ENCODE assay signal across 8 mouse cellular contexts in the genomic region with DNA sequence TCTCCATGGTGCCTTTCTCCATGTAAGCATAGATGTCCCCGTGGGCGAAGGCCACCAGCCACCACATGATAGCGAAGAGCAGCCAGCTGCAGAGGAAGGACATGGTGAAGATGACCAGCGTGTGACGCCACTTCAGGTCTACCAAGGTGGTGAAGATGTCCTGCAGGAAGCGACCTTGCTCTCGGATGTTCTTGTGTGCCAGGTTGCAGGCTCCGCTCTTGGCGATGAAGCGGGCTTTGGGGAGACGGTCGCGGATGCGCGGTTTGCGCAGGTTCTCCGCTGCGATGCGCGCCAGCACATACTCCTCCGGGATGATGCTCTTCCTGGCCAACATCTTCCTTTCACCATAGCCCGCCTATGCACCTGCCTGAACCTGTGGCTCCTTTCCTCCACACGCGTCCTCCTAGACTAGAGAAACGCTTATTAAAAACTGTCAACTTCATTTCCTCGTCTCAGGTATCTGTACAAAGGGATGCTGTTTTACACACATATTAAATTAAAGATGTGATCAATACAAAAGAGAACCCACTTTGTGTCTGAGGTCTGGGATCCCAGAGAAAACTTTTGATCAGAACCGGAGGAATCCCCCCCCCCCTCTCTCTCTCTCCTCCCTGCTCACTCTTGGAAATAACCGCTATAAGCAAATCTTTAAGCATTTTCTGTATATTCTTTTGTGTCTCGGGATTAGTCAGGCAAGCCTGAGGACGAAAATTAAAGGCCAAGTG. TPM values are rescaled to one million over a fixed set of nuclear protein-coding genes. Genes with fewer than 3 reads are reported as not detected.
DNase-seq lines count a peak whose midpoint lies in the region; ATAC-seq and TF ChIP-seq lines count a peak whose summit lies in the region.

No protein-coding gene starts in this region.

- no peak for TF ChIP-seq POLR2A in lung, adult 2 months (IDR thresholded peaks at IDR 0.05; ENCODE audit: borderline replicate concordance, extremely low read depth, low read depth, low read length)

- 23% methylated on average over 30 of the region's 30 CpGs for WGBS in lung, adult 2 months
- whole genome bisulfite sequencing in forebrain, embryonic 12.5 days = 5% methylated on average over 30 of the region's 30 CpGs
- WGBS in kidney, embryonic 16.5 days = 7% methylated on average over 30 of the region's 30 CpGs

- no peaks in the 10 kb centered on the region for H3K36me3 ChIP-seq in forebrain, embryonic 12.5 days (replicated peaks)
- peaks cover 6% of the 10 kb centered on the region for H3K36me3 ChIP-seq in kidney, embryonic 16.5 days (ENCODE audit: insufficient read depth, low read length)

- H3K27me3 ChIP-seq in forebrain, embryonic 12.5 days = peaks cover 64% of the 10 kb centered on the region
- peaks cover 38% of the 10 kb centered on the region for H3K27me3 ChIP-seq in kidney, embryonic 16.5 days (ENCODE audit: insufficient read depth, low read length)

- H3K4me3 ChIP-seq in lung, adult 2 months (replicated peaks; ENCODE audit: extremely low read depth, low read depth, low read length) = peak overlapping the region; percentile 2
- peak overlapping the region; percentile 26 for H3K4me3 ChIP-seq in forebrain, embryonic 12.5 days (replicated peaks)
- H3K4me3 ChIP-seq in kidney, embryonic 16.5 days (ENCODE audit: low read length) = peak overlapping the region; percentile 60

- no peak overlapping the region for H3K9ac ChIP-seq in forebrain, embryonic 12.5 days
- peak overlapping the region; percentile 71 for H3K9ac ChIP-seq in kidney, embryonic 16.5 days (replicated peaks; ENCODE audit: low read length)

- DNase-seq in lung, adult 2 months = no peak
- DNase-seq in lung, postnatal 36 days = no peak
- peak; percentile 38 for DNase-seq in neural tube, embryonic 10.5 days (ENCODE audit: extremely low spot score, low spot score)
- no peak for DNase-seq in adrenal gland, postnatal 36 days
- DNase-seq in gastrocnemius, postnatal 4 days (ENCODE audit: low spot score in 2 of 2) = no peak
- DNase-seq in urinary bladder, postnatal 25 days (ENCODE audit: low spot score) = no peak

- H3K4me1 ChIP-seq in lung, adult 2 months (ENCODE audit: control insufficient read depth, insufficient read depth, low read length) = no peaks in the 10 kb centered on the region; the same call in 1 of the 2 replicates
- peaks cover 21% of the 10 kb centered on the region for H3K4me1 ChIP-seq in forebrain, embryonic 12.5 days
- peaks cover 23% of the 10 kb centered on the region for H3K4me1 ChIP-seq in kidney, embryonic 16.5 days (ENCODE audit: insufficient read depth, low read length)

- H3K9me3 ChIP-seq in forebrain, embryonic 12.5 days = no peaks in the 10 kb centered on the region
- H3K9me3 ChIP-seq in kidney, embryonic 16.5 days (ENCODE audit: low read length) = no peaks in the 10 kb centered on the region

- ATAC-seq in forebrain, embryonic 12.5 days (ENCODE audit: low FRiP score) = no peak; the same call in 1 of the 2 replicates
- no peak for ATAC-seq in kidney, embryonic 16.5 days (ENCODE audit: low FRiP score, low TSS enrichment)

- peak overlapping the region; percentile 85 for H3K4me2 ChIP-seq in forebrain, embryonic 12.5 days
- H3K4me2 ChIP-seq in kidney, embryonic 16.5 days (replicated peaks; ENCODE audit: low read depth, low read length) = peak overlapping the region; percentile 91

- TF ChIP-seq CTCF in lung, adult 2 months (IDR thresholded peaks at IDR 0.05; ENCODE audit: insufficient read depth, low read length) = no peak

- no peak overlapping the region for H3K27ac ChIP-seq in forebrain, embryonic 12.5 days
- peak overlapping the region; percentile 53 for H3K27ac ChIP-seq in kidney, embryonic 16.5 days (ENCODE audit: low read length)

RNA-seq across cellular contexts. Expression of a gene that starts 1.2 kb away (rescaled TPM):
- 7.8 and 8.1 TPM in 2 replicates for polyA plus RNA-seq in lung, adult 2 months (2012; rRNA removed)
- 4.9 and 5.5 TPM in 2 replicates for polyA plus RNA-seq in forebrain, embryonic 12.5 days (2016; fragmentation: Nextera tagmentation; extraction: Ambion mirVana)
- 25.2 and 29.4 TPM in 2 replicates for polyA plus RNA-seq in kidney, embryonic 16.5 days (2015; fragmentation: Nextera tagmentation; extraction: Ambion mirVana)
- 10 to 100 TPM; 10.4 to 10.7 TPM for total RNA-seq in adrenal gland, postnatal 36 days (2021)
- total RNA-seq in gastrocnemius, postnatal 4 days (2021) = 10 to 100 TPM; 21.0 to 21.2 TPM

Comparison
In these comparisons a context has a peak if more than half of its experiments do, and no peak if none do; other contexts are left out.
1. H3K4me3 ChIP-seq: peak in every context shown above with its lines; median percentile 60 in kidney, embryonic 16.5 days; 26 in forebrain, embryonic 12.5 days; 2 in lung, adult 2 months.